Mouse (Mus musculus) cortical plate, adult 2 months (tissue): ENCODE measurements around the gene Cep41.

Source experiments
- CTCF ChIP-seq: fragments of 200-500 bp; IDR thresholded peaks from 2 replicates; pipeline ENCODE4 v1.5.1; 2011; ENCODE audit warnings: mild to moderate bottlenecking, control low read depth, low read length; ENCODE audit not compliant: insufficient read depth; ENCODE audit errors: extremely low read depth
- POLR2A ChIP-seq: fragments of 200-500 bp; IDR thresholded peaks from 2 replicates; pipeline ENCODE4 v1.6.1; 2011; ENCODE audit warnings: mild to moderate bottlenecking, low read length, control low read depth; ENCODE audit not compliant: insufficient read depth; ENCODE audit errors: extremely low read depth

DNA sequence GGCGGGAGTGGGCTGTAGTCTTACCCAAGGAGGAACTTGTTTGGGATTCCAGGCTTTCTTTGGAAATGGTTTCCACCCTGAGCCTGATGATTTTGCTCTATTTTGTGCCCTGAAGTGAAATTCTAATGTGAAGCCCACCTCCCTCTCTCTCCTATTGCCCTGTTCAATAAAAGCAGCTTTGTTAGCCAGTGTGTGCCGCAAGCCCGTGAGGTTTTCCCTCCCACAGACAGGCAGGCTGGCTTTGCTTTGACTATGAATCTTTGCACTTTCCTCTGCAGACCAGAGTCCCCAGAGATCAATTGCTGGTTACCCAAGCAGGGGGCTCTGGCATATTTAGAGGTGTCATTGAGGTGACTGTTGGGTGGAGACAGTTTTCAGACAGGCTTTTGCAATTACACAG is 49.1 kb downstream of the Cep41 start:
- TF ChIP-seq POLR2A: no peak
- no peak for TF ChIP-seq CTCF
